Mouse (Mus musculus): ENCODE results near the gene Hdac4. TPM values are rescaled to one million over a fixed set of nuclear protein-coding genes. Genes with fewer than 3 reads are reported as not detected.

The Hdac4 gene
- polyA plus RNA-seq, 1 experiment, result 30.0 TPM

DNA sequence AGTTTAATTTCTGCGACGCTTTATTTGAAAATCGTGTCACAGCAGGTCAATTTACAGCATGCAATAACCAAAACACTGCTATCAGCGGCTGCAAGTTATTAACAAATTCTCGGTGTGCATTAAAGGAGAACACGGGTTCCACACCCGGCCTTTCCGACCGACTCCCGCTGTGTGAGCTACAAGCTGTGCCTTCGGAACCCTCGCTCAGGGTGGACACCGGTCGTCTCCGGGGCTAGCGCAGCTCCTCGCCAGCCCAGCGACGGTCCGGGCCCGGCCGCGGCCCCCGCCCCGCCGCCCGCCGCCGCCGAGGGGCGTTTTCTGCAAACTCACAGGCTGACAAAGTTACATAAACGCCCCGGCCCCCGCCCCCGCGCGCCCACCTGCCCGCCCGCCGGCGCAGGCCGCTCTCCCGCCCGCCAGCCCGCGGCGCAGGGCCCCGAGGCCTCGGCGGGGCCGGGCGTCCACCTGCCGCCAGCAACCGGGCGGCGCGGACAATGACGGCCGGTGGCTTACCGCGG lies 16.0 kb downstream of the Hdac4 start:
- 0 out of 2 replicates have a peak, but pooled peaks cover 2% of the 10 kb centered on the region for H3K4me1 ChIP-seq (ENCODE audit: control insufficient read depth, insufficient read depth, low read length)
- no peak for TF ChIP-seq CTCF (IDR thresholded peaks at IDR 0.05; ENCODE audit: borderline replicate concordance, insufficient read depth, low read length)
- H3K27ac ChIP-seq (ENCODE audit: insufficient read depth, low read length), result 0 out of 2 replicates have a peak overlapping the region, but pooled peaks have one; percentile 16
- H3K4me3 ChIP-seq (ENCODE audit: insufficient read depth, low read length), result peak overlapping the region; percentile 67

- H3K4me1 ChIP-seq (ENCODE audit: control insufficient read depth, insufficient read depth, low read length), result 0 out of 2 replicates have a peak, but pooled peaks cover 2% of the 10 kb centered on the region
- peak overlapping the region; percentile 67 for H3K4me3 ChIP-seq (ENCODE audit: insufficient read depth, low read length)
- TF ChIP-seq POLR2A (IDR thresholded peaks at IDR 0.05; ENCODE audit: low read depth, low read length) (no peak), CTCF (IDR thresholded peaks at IDR 0.05; ENCODE audit: borderline replicate concordance, insufficient read depth, low read length) (no peak)
- no peak overlapping the region for H3K27ac ChIP-seq (ENCODE audit: insufficient read depth, low read length)
Measured at GRCm38 (mm10) chr1:92179070-92179469, 16.4 kb downstream of the Hdac4 start.

DNA sequence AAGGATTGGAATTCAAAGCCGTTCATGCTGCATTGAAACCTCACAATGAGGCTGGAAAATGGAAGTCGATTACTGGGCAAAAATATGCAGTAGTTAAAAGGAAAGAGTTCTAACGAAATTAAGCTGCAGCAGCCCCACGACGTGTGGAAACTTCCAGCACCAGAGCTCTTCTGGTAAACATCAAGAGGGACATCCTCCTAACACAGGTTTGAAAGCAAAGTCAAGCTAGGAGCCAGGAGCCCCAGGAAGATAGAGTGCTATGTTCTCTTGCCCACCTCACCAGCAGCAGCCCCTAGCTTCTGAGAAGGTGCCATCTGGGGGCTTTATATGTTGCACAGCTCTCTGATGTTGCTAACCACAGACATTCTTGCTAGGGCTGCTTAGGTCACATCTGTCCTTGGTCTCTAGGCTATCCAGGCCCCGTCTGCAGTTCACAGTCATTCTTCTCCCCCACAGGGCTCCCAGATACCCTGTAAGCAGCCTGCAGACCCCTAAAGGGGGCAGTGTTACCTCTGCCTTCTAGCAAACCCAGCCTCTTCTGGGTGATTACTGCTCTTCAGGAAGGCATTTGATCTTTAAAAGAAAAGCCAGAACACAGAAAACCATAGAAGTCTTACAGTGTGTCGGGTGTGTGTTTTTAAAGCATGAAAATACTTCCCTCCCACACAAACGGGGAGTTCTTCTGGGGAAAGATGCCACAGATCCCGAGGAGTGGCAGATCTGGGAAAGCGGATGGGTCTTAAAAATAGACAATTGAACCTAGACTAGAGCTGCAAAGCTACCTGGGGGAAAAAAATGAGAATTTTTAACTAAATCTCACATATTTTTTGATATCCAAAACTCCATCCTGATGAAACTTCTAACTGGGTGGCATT lies 17.2 kb downstream of the Hdac4 start:
- peak overlapping the region; percentile 67 for H3K4me3 ChIP-seq (ENCODE audit: insufficient read depth, low read length)
- H3K27ac ChIP-seq (ENCODE audit: insufficient read depth, low read length), result no peak overlapping the region
- 0 out of 2 replicates have a peak, but pooled peaks cover 2% of the 10 kb centered on the region for H3K4me1 ChIP-seq (ENCODE audit: control insufficient read depth, insufficient read depth, low read length)
- no peak for TF ChIP-seq POLR2A (IDR thresholded peaks at IDR 0.05; ENCODE audit: low read depth, low read length)
- TF ChIP-seq CTCF (IDR thresholded peaks at IDR 0.05; ENCODE audit: borderline replicate concordance, insufficient read depth, low read length), result no peak

DNA sequence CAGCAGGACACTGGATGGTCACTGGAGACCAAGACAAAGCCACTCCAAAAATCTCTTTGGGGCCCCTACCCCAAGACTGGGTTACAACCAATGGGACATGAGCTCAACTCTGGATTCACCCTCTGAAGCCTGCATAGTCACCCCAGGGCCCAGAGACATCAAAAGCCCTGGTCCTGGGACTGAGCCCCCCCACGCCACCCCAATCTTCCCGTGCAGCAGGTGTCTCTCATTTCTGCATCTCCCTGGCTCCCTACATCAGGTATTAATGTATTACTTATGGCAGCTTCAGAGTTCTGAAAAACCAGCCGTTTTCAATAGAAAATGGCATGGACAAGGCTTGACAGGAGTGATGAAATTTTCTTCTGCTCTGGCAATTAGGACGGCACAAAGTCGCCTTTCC lies 17.9 kb downstream of the Hdac4 start:
- Histone ChIP-seq H3K27ac (ENCODE audit: insufficient read depth, low read length) (no peak overlapping the region), H3K4me3 (ENCODE audit: insufficient read depth, low read length) (no peak overlapping the region), H3K4me1 (ENCODE audit: control insufficient read depth, insufficient read depth, low read length) (0 out of 2 replicates have a peak, but pooled peaks cover 2% of the 10 kb centered on the region)
- TF ChIP-seq POLR2A (IDR thresholded peaks at IDR 0.05; ENCODE audit: low read depth, low read length) (no peak), CTCF (IDR thresholded peaks at IDR 0.05; ENCODE audit: borderline replicate concordance, insufficient read depth, low read length) (no peak)

- no peak for TF ChIP-seq CTCF (IDR thresholded peaks at IDR 0.05; ENCODE audit: borderline replicate concordance, insufficient read depth, low read length)
- no peak for TF ChIP-seq POLR2A (IDR thresholded peaks at IDR 0.05; ENCODE audit: low read depth, low read length)
- H3K27ac ChIP-seq (ENCODE audit: insufficient read depth, low read length), result no peak overlapping the region
- 0 out of 2 replicates have a peak, but pooled peaks cover 2% of the 10 kb centered on the region for H3K4me1 ChIP-seq (ENCODE audit: control insufficient read depth, insufficient read depth, low read length)
- no peak overlapping the region for H3K4me3 ChIP-seq (ENCODE audit: insufficient read depth, low read length)
Measured at GRCm38 (mm10) chr1:92177196-92177595, 18.3 kb downstream of the Hdac4 start.

- H3K4me1 ChIP-seq (ENCODE audit: control insufficient read depth, insufficient read depth, low read length), result no peaks in the 10 kb centered on the region
- TF ChIP-seq POLR2A (IDR thresholded peaks at IDR 0.05; ENCODE audit: low read depth, low read length), result no peak
- no peak for TF ChIP-seq CTCF (IDR thresholded peaks at IDR 0.05; ENCODE audit: borderline replicate concordance, insufficient read depth, low read length)
- no peak overlapping the region for H3K27ac ChIP-seq (ENCODE audit: insufficient read depth, low read length)
- no peak overlapping the region for H3K4me3 ChIP-seq (ENCODE audit: insufficient read depth, low read length)
Measured at GRCm38 (mm10) chr1:92175266-92175665, 20.2 kb downstream of the Hdac4 start.

DNA sequence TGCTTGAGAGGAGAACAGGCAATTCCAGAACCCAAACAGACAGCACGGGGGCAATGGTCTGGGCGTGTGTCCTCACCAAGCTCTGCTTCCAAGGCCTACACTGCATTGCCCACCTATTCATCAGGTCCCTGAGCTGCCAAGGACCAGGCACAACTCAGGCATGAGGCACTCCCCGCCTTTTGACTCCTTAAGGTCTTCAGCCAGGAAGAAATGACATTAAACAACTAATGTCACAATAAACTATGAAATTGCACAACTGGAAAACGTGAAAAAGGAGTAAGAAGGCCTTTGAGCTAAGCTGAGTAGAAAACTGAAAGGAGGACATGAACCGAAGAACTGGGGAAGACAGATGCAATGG lies 20.6 kb downstream of the Hdac4 start:
- H3K4me1 ChIP-seq (ENCODE audit: control insufficient read depth, insufficient read depth, low read length), result no peaks in the 10 kb centered on the region
- no peak overlapping the region for H3K27ac ChIP-seq (ENCODE audit: insufficient read depth, low read length)
- H3K4me3 ChIP-seq (ENCODE audit: insufficient read depth, low read length), result no peak overlapping the region
- TF ChIP-seq CTCF (IDR thresholded peaks at IDR 0.05; ENCODE audit: borderline replicate concordance, insufficient read depth, low read length) (no peak), POLR2A (IDR thresholded peaks at IDR 0.05; ENCODE audit: low read depth, low read length) (no peak)

DNA sequence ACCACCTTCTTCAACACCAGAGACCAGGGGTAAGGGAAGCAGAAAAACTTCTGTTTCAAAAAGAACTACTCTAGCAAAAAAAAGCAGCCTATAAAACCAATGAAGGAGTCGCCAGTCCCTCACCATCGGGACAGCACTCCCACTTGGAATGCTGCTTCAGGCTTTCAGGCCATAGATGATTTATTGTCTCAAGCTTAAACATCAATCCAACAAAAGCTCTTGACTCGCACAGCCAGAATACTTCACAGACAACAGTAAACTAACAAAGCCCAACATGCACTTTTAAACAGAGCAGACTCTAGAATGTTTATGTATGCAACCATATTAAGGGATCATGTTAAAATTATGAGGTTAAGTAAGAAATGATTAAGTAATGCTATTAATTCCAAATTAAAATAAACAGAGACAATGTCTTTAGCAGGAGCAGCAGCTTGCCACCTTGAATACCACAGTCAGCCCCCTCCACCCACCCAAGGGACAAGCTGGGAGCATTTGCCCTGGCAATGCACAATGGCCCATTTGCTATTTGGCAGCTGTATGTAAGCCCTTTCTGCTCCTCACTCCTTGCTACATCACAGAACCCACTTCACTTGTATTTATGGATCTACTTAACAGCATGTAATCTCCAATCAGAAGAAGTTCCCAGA lies 21.1 kb downstream of the Hdac4 start:
- TF ChIP-seq POLR2A (IDR thresholded peaks at IDR 0.05; ENCODE audit: low read depth, low read length) (no peak), CTCF (IDR thresholded peaks at IDR 0.05; ENCODE audit: borderline replicate concordance, insufficient read depth, low read length) (no peak)
- no peaks in the 10 kb centered on the region for H3K4me1 ChIP-seq (ENCODE audit: control insufficient read depth, insufficient read depth, low read length)

GRCm38 (mm10) chr1:92170616-92171235 lies 24.8 kb downstream of the Hdac4 start:
- Histone ChIP-seq H3K27ac (ENCODE audit: insufficient read depth, low read length) (no peak overlapping the region), H3K4me3 (ENCODE audit: insufficient read depth, low read length) (no peak overlapping the region), H3K4me1 (ENCODE audit: control insufficient read depth, insufficient read depth, low read length) (no peaks in the 10 kb centered on the region)
- TF ChIP-seq CTCF (IDR thresholded peaks at IDR 0.05; ENCODE audit: borderline replicate concordance, insufficient read depth, low read length) (no peak), POLR2A (IDR thresholded peaks at IDR 0.05; ENCODE audit: low read depth, low read length) (no peak)

More for the DNA sequence above, 21.1 kb downstream of the Hdac4 start:
- Histone ChIP-seq H3K4me3 (ENCODE audit: insufficient read depth, low read length) (no peak overlapping the region), H3K27ac (ENCODE audit: insufficient read depth, low read length) (no peak overlapping the region)
